Mouse (Mus musculus) spleen, postnatal 36 days (tissue): ENCODE results near the gene Myo1h.

Experiments used
- DNase-seq, 2 experiments: peaks; one replicate each; pipeline ENCODE4 v3.0.0; 2022; ENCODE audit warnings: low spot score in 2 of 2, mixed read lengths in 1 of 2

The Myo1h gene

GRCm38 (mm10) chr5:114288874-114289273 is at the start of gene Myo1h:
Gene Myo1h, plus strand, starts transcription at chr5:114289166.
- no peak for DNase-seq

- DNase-seq, result no peak
Observed at GRCm38 (mm10) chr5:114239737-114240136, 49.2 kb upstream of the Myo1h start.

GRCm38 (mm10) chr5:114246465-114246864 is 42.5 kb upstream of the Myo1h start:
- no peak for DNase-seq

GRCm38 (mm10) chr5:114248174-114248589 is 40.8 kb upstream of the Myo1h start:
- DNase-seq, result peak; percentile 14 to 28

- no peak for DNase-seq
Observed at GRCm38 (mm10) chr5:114259495-114259894, 29.5 kb upstream of the Myo1h start.

- DNase-seq, result no peak
Observed at GRCm38 (mm10) chr5:114261494-114261893, 27.5 kb upstream of the Myo1h start.

- no peak for DNase-seq
Observed at GRCm38 (mm10) chr5:114264030-114264459, 24.9 kb upstream of the Myo1h start.

GRCm38 (mm10) chr5:114264791-114265190 is 24.2 kb upstream of the Myo1h start:
- no peak for DNase-seq

- no peak for DNase-seq
Observed at GRCm38 (mm10) chr5:114268646-114269045, 20.3 kb upstream of the Myo1h start.

GRCm38 (mm10) chr5:114269499-114269898 is 19.5 kb upstream of the Myo1h start:
- no peak for DNase-seq

GRCm38 (mm10) chr5:114269984-114270383 is 19.0 kb upstream of the Myo1h start:
- DNase-seq, result no peak

- DNase-seq, result no peak
Observed at GRCm38 (mm10) chr5:114273693-114274402, 15.1 kb upstream of the Myo1h start, which contains the start of gene Foxn4. Gene Foxn4, minus strand, starts transcription at chr5:114273807.

- no peak for DNase-seq
Observed at GRCm38 (mm10) chr5:114275339-114275738, 13.6 kb upstream of the Myo1h start.

GRCm38 (mm10) chr5:114275991-114276390 is 13.0 kb upstream of the Myo1h start:
- DNase-seq, result no peak

- no peak for DNase-seq
Observed at GRCm38 (mm10) chr5:114279382-114280143, 9.4 kb upstream of the Myo1h start.

GRCm38 (mm10) chr5:114282346-114282745 is 6.6 kb upstream of the Myo1h start:
- no peak for DNase-seq

- no peak for DNase-seq
Observed at GRCm38 (mm10) chr5:114284604-114285397, 4.2 kb upstream of the Myo1h start.

GRCm38 (mm10) chr5:114285398-114285700 is 3.6 kb upstream of the Myo1h start:
- DNase-seq, result no peak

GRCm38 (mm10) chr5:114286102-114286501 is 2.9 kb upstream of the Myo1h start:
- no peak for DNase-seq

GRCm38 (mm10) chr5:114286872-114287571 is 1.9 kb upstream of the Myo1h start:
- no peak for DNase-seq

GRCm38 (mm10) chr5:114288396-114288795 is 570 bp upstream of the Myo1h start:
- DNase-seq, result no peak

- no peak for DNase-seq
Observed at GRCm38 (mm10) chr5:114290004-114290403, 1.0 kb downstream of the Myo1h start.
